Mouse (Mus musculus) lung, adult 2 months (tissue): ENCODE measurements around the gene Tas2r114.

Experiments
- CTCF ChIP-seq: fragments of 200-500 bp; IDR thresholded peaks from 2 replicates; pipeline ENCODE4 v1.5.1; 2011; ENCODE audit warnings: mild to moderate bottlenecking, low read length, control low read depth; ENCODE audit not compliant: insufficient read depth
- POLR2A ChIP-seq: fragments of 200-500 bp; IDR thresholded peaks from 2 replicates; pipeline ENCODE4 v1.6.1; 2011; ENCODE audit warnings: low read depth, mild to moderate bottlenecking, control low read depth, low read length, borderline replicate concordance; ENCODE audit errors: extremely low read depth

- TF ChIP-seq CTCF: no peak
- TF ChIP-seq POLR2A: no peak
Observed at GRCm38 (mm10) chr6:131678786-131679185, 11.1 kb downstream of the Tas2r114 start, which contains the start of gene Tas2r106.
